10 mouse cellular contexts compared by ENCODE assay signal in the genomic region with DNA sequence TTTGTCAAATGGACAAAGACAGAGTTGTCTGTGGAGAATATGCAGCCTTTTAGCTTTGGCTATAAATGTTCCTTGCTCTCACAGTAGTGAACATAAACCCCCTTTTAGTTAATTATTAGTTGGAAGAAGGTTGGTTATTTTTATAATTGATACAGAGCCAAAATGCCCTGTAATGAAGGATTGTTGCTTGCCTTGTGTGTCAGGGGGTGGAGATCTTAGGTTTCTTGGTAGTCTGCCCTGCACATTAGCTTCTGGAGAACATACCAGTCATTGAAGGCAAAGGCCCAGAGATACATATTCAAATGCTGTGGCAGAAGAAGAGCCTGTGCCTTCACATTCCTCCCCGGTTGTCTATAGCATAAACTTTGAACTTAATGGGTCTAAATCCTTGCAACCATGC.
"Had no signal": no experiment of that assay in that cellular context is flagged by ENCODE, and none has a peak within 500 bp of the region (broad histone marks: within the 10 kb centered on the region; RNA-seq: fewer than 3 reads in every experiment).

No protein-coding gene starts in this region.

- H3K9me3 ChIP-seq: limb, embryonic 12.5 days; liver, embryonic 15.5 days; midbrain, embryonic 13.5 days had no signal

- H3K4me1 ChIP-seq: midbrain, embryonic 13.5 days had no signal

- H3K27ac ChIP-seq: hindbrain, postnatal 0 days; limb, embryonic 12.5 days; liver, embryonic 15.5 days; midbrain, embryonic 13.5 days had no signal

- H3K4me2 ChIP-seq: limb, embryonic 12.5 days; liver, embryonic 15.5 days; midbrain, embryonic 13.5 days had no signal

- DNase-seq: liver; lung, adult 2 months; lung, postnatal 36 days; thymus, adult 18-20 months; thymus, postnatal 14 days had no signal

- H3K4me3 ChIP-seq: limb, embryonic 12.5 days; liver, embryonic 15.5 days; midbrain, embryonic 13.5 days had no signal

- H3K27me3 ChIP-seq: limb, embryonic 12.5 days; liver, embryonic 15.5 days; midbrain, embryonic 13.5 days had no signal

- H3K36me3 ChIP-seq: limb, embryonic 12.5 days; liver, embryonic 15.5 days; midbrain, embryonic 13.5 days had no signal

- ATAC-seq: hindbrain, postnatal 0 days; lung, postnatal 0 days; midbrain, embryonic 13.5 days had no signal

- H3K9ac ChIP-seq: limb, embryonic 12.5 days; liver, embryonic 15.5 days; midbrain, embryonic 13.5 days had no signal
